ENCODE assay signal across 15 mouse cellular contexts in genomic region chr2:170946106-170946657, GRCm38 (mm10).
DNase-seq lines count a peak whose midpoint lies in the region; ATAC-seq lines count a peak whose summit lies in the region.
"Had no signal": no experiment of that assay in that cellular context is flagged by ENCODE, and none has a peak within 500 bp of the region (broad histone marks: within the 10 kb centered on the region; RNA-seq: fewer than 3 reads in every experiment).

No protein-coding gene starts in this region.

- H3K9ac ChIP-seq in hindbrain, embryonic 14.5 days: no peak overlapping the region
- H3K9ac ChIP-seq in hindbrain, embryonic 11.5 days (ENCODE audit: low read depth, low read length): no peak overlapping the region
- no peak overlapping the region for H3K9ac ChIP-seq in limb, embryonic 12.5 days (replicated peaks)
- H3K9ac ChIP-seq: embryonic facial prominence, embryonic 13.5 days; forebrain, embryonic 13.5 days; liver, embryonic 12.5 days had no signal

- H3K4me2 ChIP-seq in hindbrain, embryonic 14.5 days (replicated peaks): peak overlapping the region; percentile 11
- H3K4me2 ChIP-seq in hindbrain, embryonic 11.5 days (replicated peaks; ENCODE audit: low read depth, low read length): no peak overlapping the region
- H3K4me2 ChIP-seq in limb, embryonic 12.5 days: 0 out of 2 replicates have a peak overlapping the region, but pooled peaks have one; percentile 4
- H3K4me2 ChIP-seq: embryonic facial prominence, embryonic 13.5 days; forebrain, embryonic 13.5 days; liver, embryonic 12.5 days had no signal

- ATAC-seq in hindbrain, embryonic 14.5 days (ENCODE audit: low FRiP score): no peak
- no peak for ATAC-seq in hindbrain, embryonic 11.5 days (ENCODE audit: low FRiP score)
- no peak for ATAC-seq in limb, embryonic 12.5 days (ENCODE audit: insufficient number of reproducible peaks, insufficient read depth, low FRiP score, low TSS enrichment, low read depth)
- ATAC-seq: liver, embryonic 12.5 days had no signal

- no peak overlapping the region for H3K4me3 ChIP-seq in hindbrain, embryonic 14.5 days (replicated peaks; ENCODE audit: low read length)
- H3K4me3 ChIP-seq in hindbrain, embryonic 11.5 days (ENCODE audit: low read depth, low read length): no peak overlapping the region
- H3K4me3 ChIP-seq in limb, embryonic 12.5 days (replicated peaks): no peak overlapping the region
- no peak overlapping the region for H3K4me3 ChIP-seq in limb, embryonic 10.5 days
- H3K4me3 ChIP-seq: embryonic facial prominence, embryonic 13.5 days; forebrain, embryonic 13.5 days; heart, embryonic 10.5 days; liver, embryonic 12.5 days; megakaryocyte, embryonic 14.5 days had no signal

- no peak overlapping the region for H3K27ac ChIP-seq in hindbrain, embryonic 14.5 days
- no peak overlapping the region for H3K27ac ChIP-seq in hindbrain, embryonic 11.5 days (ENCODE audit: low read depth, low read length)
- no peak overlapping the region for H3K27ac ChIP-seq in limb, embryonic 12.5 days
- no peak overlapping the region for H3K27ac ChIP-seq in limb, embryonic 10.5 days
- H3K27ac ChIP-seq: embryonic facial prominence, embryonic 13.5 days; forebrain, embryonic 13.5 days; heart, embryonic 10.5 days; liver, embryonic 12.5 days had no signal

- H3K27me3 ChIP-seq in hindbrain, embryonic 14.5 days (ENCODE audit: control insufficient read depth, insufficient read depth, low read length): no peaks in the 10 kb centered on the region
- H3K27me3 ChIP-seq in hindbrain, embryonic 11.5 days (ENCODE audit: control insufficient read depth, insufficient read depth, low read length): no peaks in the 10 kb centered on the region
- no peaks in the 10 kb centered on the region for H3K27me3 ChIP-seq in limb, embryonic 12.5 days
- no peaks in the 10 kb centered on the region for H3K27me3 ChIP-seq in limb, embryonic 10.5 days (ENCODE audit: low read depth, poor library complexity, severe bottlenecking)
- H3K27me3 ChIP-seq: CH12.LX; embryonic facial prominence, embryonic 13.5 days; forebrain, embryonic 13.5 days; liver, embryonic 12.5 days; megakaryocyte, embryonic 14.5 days had no signal

- no peaks in the 10 kb centered on the region for H3K36me3 ChIP-seq in hindbrain, embryonic 14.5 days (replicated peaks; ENCODE audit: control insufficient read depth, insufficient read depth)
- H3K36me3 ChIP-seq in hindbrain, embryonic 11.5 days (ENCODE audit: control insufficient read depth, insufficient read depth, low read length): no peaks in the 10 kb centered on the region
- no peaks in the 10 kb centered on the region for H3K36me3 ChIP-seq in limb, embryonic 12.5 days
- H3K36me3 ChIP-seq in limb, embryonic 10.5 days: no peaks in the 10 kb centered on the region
- H3K36me3 ChIP-seq: embryonic facial prominence, embryonic 13.5 days; heart, embryonic 10.5 days; liver, embryonic 12.5 days had no signal

- H3K9me3 ChIP-seq in hindbrain, embryonic 14.5 days (ENCODE audit: control insufficient read depth, low read length): no peaks in the 10 kb centered on the region
- H3K9me3 ChIP-seq in hindbrain, embryonic 11.5 days (ENCODE audit: control insufficient read depth, low read length): no peaks in the 10 kb centered on the region
- H3K9me3 ChIP-seq in limb, embryonic 12.5 days: no peaks in the 10 kb centered on the region
- no peaks in the 10 kb centered on the region for H3K9me3 ChIP-seq in limb, embryonic 10.5 days (replicated peaks)
- H3K9me3 ChIP-seq: embryonic facial prominence, embryonic 13.5 days; forebrain, embryonic 13.5 days; heart, embryonic 10.5 days had no signal

- 76% methylated on average over 15 of the region's 15 CpGs for WGBS in hindbrain, embryonic 14.5 days
- WGBS in hindbrain, embryonic 11.5 days: 80% methylated on average over 15 of the region's 15 CpGs
- 87% methylated on average over 15 of the region's 15 CpGs for WGBS in limb, embryonic 12.5 days
- 94% methylated on average over 15 of the region's 15 CpGs for WGBS in limb, embryonic 10.5 days

- peak; percentile 5 for DNase-seq in adrenal gland, adult 2 months
- DNase-seq in adrenal gland, adult 18-20 months (ENCODE audit: low spot score in 2 of 2): no peak
- no peak for DNase-seq in hindbrain, embryonic 14.5 days (ENCODE audit: low spot score)
- no peak for DNase-seq in hindbrain, embryonic 11.5 days (ENCODE audit: low spot score)
- DNase-seq in limb, embryonic 10.5 days (ENCODE audit: low spot score): no peak
- peak; percentile 11 to 38 for DNase-seq in kidney, postnatal 36 days
- no peak for DNase-seq in natural killer cell, adult 2 months (ENCODE audit: low spot score in 2 of 2)
- DNase-seq: heart, postnatal 36 days had no signal

- H3K4me1 ChIP-seq in hindbrain, embryonic 14.5 days (replicated peaks; ENCODE audit: control insufficient read depth, insufficient read depth, low read length): peaks cover 12% of the 10 kb centered on the region
- no peaks in the 10 kb centered on the region for H3K4me1 ChIP-seq in hindbrain, embryonic 11.5 days (replicated peaks; ENCODE audit: control insufficient read depth, insufficient read depth, low read length)
- peaks cover 8% of the 10 kb centered on the region; the same call in 1 of the 2 replicates for H3K4me1 ChIP-seq in limb, embryonic 12.5 days (replicated peaks)
- peaks cover 7% of the 10 kb centered on the region; the same call in 1 of the 2 replicates for H3K4me1 ChIP-seq in limb, embryonic 10.5 days
- H3K4me1 ChIP-seq: heart, embryonic 10.5 days; liver, embryonic 12.5 days; megakaryocyte, embryonic 14.5 days had no signal

Comparison
In these comparisons a context has a peak if more than half of its experiments do, and no peak if none do; other contexts are left out.
1. DNase-seq: peak in adrenal gland, adult 2 months (single experiment) and kidney, postnatal 36 days (2 of 2); none in adrenal gland, adult 18-20 months (0 of 2), hindbrain, embryonic 14.5 days (single experiment), hindbrain, embryonic 11.5 days (single experiment), limb, embryonic 10.5 days (single experiment) and natural killer cell, adult 2 months (0 of 2).